Mouse (Mus musculus) left cerebral cortex, adult 2 months (tissue): ENCODE data around the gene Tmem11. TPM values are rescaled to one million over a fixed set of nuclear protein-coding genes. Genes with fewer than 3 reads are reported as not detected.
A peak's percentile ranks its signal among the peaks of the same experiment; 100 is the strongest.
"Not testable (repeated sequence)": the region's sequence is repeated elsewhere in the genome, so short reads cannot be mapped to it uniquely, and the experiment has no call there.

Experiments used
- DNase-seq, 2 experiments: peaks; one replicate each; pipeline ENCODE4 v3.0.0; 2021 to 2022; ENCODE audit warnings: low spot score in 2 of 2, mixed read lengths in 1 of 2; ENCODE audit errors: extremely low spot score in 1 of 2
- H3K27ac ChIP-seq: fragments of 200-600 bp; 2 replicates; pipeline ENCODE4 v1.8.1; 2022
- H3K4me3 ChIP-seq: fragments of 200-600 bp; 2 replicates; pipeline ENCODE4 v1.8.1; 2022
- CTCF ChIP-seq: fragments of 200-600 bp; IDR thresholded peaks from 2 replicates; pipeline ENCODE4 v1.8.1; 2022; ENCODE audit warnings: antibody characterized with exemption, mild to moderate bottlenecking, moderate library complexity
- intact Hi-C: fragments of 180-260 bp; cut with DNase I; formaldehyde crosslinking; loops from one replicate; pipeline ENCODE4 v1.15.1; 2025
- total RNA-seq, 2 experiments: library from RNA; stranded (reverse); gene quantifications; 2 replicates each; pipeline ENCODE4 v1.2.3; 2021

Tmem11 gene
- total RNA-seq, 2 experiments from 2014 or later = 28.8 to 31.0 TPM

- intact Hi-C loops = no loop called here
- no peak overlapping the region for H3K27ac ChIP-seq
- no peak for TF ChIP-seq CTCF
Observed at GRCm38 (mm10) chr11:60909626-60910025, 30.6 kb upstream of the Tmem11 start.

GRCm38 (mm10) chr11:60908073-60908472, 29.0 kb upstream of the Tmem11 start:
- Histone ChIP-seq H3K27ac (no peak overlapping the region), H3K4me3 (no peak overlapping the region)
- no peak for DNase-seq
- intact Hi-C loops = no loop called here
- peak; percentile 24 for TF ChIP-seq CTCF

More at GRCm38 (mm10) chr11:60909626-60910025, 30.6 kb upstream of the Tmem11 start:
- DNase-seq = no peak
- no peak overlapping the region for H3K4me3 ChIP-seq

- no peak overlapping the region for H3K27ac ChIP-seq
- intact Hi-C loops = no loop called here
- no peak for DNase-seq
- TF ChIP-seq CTCF = no peak
- H3K4me3 ChIP-seq = no peak overlapping the region
Observed at GRCm38 (mm10) chr11:60906449-60906848, 27.4 kb upstream of the Tmem11 start.

- no peak for DNase-seq
- H3K27ac ChIP-seq = no peak overlapping the region
- TF ChIP-seq CTCF = no peak
- no peak overlapping the region for H3K4me3 ChIP-seq
- intact Hi-C loops = no loop called here
Observed at GRCm38 (mm10) chr11:60905407-60906120, 26.5 kb upstream of the Tmem11 start.

GRCm38 (mm10) chr11:60903661-60904061, 24.6 kb upstream of the Tmem11 start:
- DNase-seq = no peak
- Histone ChIP-seq H3K4me3 (no peak overlapping the region), H3K27ac (no peak overlapping the region)
- no peak for TF ChIP-seq CTCF
- intact Hi-C loops = no loop called here

GRCm38 (mm10) chr11:60902486-60902885, 23.4 kb upstream of the Tmem11 start:
- intact Hi-C loops = no loop called here
- TF ChIP-seq CTCF = no peak
- no peak for DNase-seq
- no peak overlapping the region for H3K4me3 ChIP-seq
- no peak overlapping the region for H3K27ac ChIP-seq

- DNase-seq = no peak
- intact Hi-C loops = no loop called here
- H3K4me3 ChIP-seq = no peak overlapping the region
- TF ChIP-seq CTCF = no peak
- no peak overlapping the region for H3K27ac ChIP-seq
Observed at GRCm38 (mm10) chr11:60902001-60902400, 22.9 kb upstream of the Tmem11 start.

GRCm38 (mm10) chr11:60895915-60896314, 16.8 kb upstream of the Tmem11 start:
- intact Hi-C loops = no loop called here
- H3K4me3 ChIP-seq = no peak overlapping the region
- TF ChIP-seq CTCF = no peak
- H3K27ac ChIP-seq = no peak overlapping the region
- no peak for DNase-seq

GRCm38 (mm10) chr11:60890744-60891143, 11.7 kb upstream of the Tmem11 start:
- DNase-seq = no peak
- intact Hi-C loops = no loop called here
- Histone ChIP-seq H3K27ac (no peak overlapping the region), H3K4me3 (no peak overlapping the region)
- TF ChIP-seq CTCF = no peak

GRCm38 (mm10) chr11:60890286-60890685, 11.2 kb upstream of the Tmem11 start:
- no peak for TF ChIP-seq CTCF
- DNase-seq = no peak
- no peak overlapping the region for H3K27ac ChIP-seq
- H3K4me3 ChIP-seq = no peak overlapping the region
- intact Hi-C loops = no loop called here

- intact Hi-C loops = no loop called here
- Histone ChIP-seq H3K27ac (no peak overlapping the region), H3K4me3 (no peak overlapping the region)
- DNase-seq = no peak
- TF ChIP-seq CTCF = no peak
Observed at GRCm38 (mm10) chr11:60889861-60890260, 10.8 kb upstream of the Tmem11 start.

- H3K4me3 ChIP-seq, DNase-seq, intact Hi-C loops, H3K27ac ChIP-seq: not testable (repeated sequence)
Observed at GRCm38 (mm10) chr11:60886986-60887385, 7.9 kb upstream of the Tmem11 start.

- TF ChIP-seq CTCF = no peak
- H3K4me3 ChIP-seq = no peak overlapping the region
- intact Hi-C loops = no loop called here
- no peak overlapping the region for H3K27ac ChIP-seq
- no peak for DNase-seq
Observed at GRCm38 (mm10) chr11:60882386-60882785, 3.3 kb upstream of the Tmem11 start.
